Mouse (Mus musculus): ENCODE measurements at regions not wholly inside any gene's neighbourhood (a gene's known extent, or its start where the extent isn't known, plus 50 kb on each side); places are given as distances from the start of the nearest gene placed in this dataset.

DNA sequence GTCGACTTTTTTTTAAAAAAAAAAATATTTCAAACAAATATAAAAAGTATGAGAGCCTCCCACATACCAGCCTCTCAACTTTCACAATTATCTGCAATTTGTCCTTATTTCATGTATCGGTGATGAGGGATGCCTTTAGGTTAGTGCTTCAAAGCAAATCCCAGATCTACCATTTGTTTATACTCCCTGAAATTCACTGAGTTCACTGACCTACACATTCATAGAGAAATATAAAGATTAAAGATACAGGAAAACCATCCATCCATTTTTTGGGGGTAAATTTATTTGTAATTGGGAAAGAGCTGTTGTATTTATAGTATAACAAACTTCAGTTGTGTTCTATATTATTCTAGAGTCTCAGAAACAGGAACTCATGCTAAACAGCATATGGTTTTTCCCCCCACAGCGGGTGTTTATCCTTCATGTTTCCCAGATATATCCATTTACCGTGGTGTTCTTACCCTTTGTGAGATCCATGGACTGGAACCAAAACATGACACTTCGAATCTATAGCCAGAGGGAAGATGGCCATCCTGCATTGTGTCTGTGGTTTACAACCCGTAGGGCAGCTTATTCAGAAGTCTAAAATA is 120.1 kb upstream of the Cpsf6 start:
- dilution Hi-C loops (cut with MboI; ENCODE audit: extremely low pct_ligation_motif_present, extremely low pct_unique_long_range_greater_than_20kb, low sequenced_read_pairs) (no loop called here), in situ Hi-C loops (cut with MboI; ENCODE audit: low pct_ligation_motif_present, low pct_unique_long_range_greater_than_20kb, low sequenced_read_pairs) (no loop called here)
- no peak for TF ChIP-seq ELF1 (IDR thresholded peaks at IDR 0.05; ENCODE audit: low read depth, low read length)
- no peak for TF ChIP-seq SIN3A (IDR thresholded peaks at IDR 0.05; ENCODE audit: low read length)
- TF ChIP-seq KAT2A (IDR thresholded peaks at IDR 0.05; ENCODE audit: insufficient replicate concordance, low read length), result no peak
- no peak for TF ChIP-seq TBP (conservative IDR thresholded peaks at IDR 0.05; ENCODE audit: low read depth, low read length)
- no peak for TF ChIP-seq JUND (conservative IDR thresholded peaks at IDR 0.05; ENCODE audit: low read depth, low read length)
- TF ChIP-seq CHD1 (IDR thresholded peaks at IDR 0.05; ENCODE audit: low read depth, low read length), result no peak
- no peak for TF ChIP-seq JUN (IDR thresholded peaks at IDR 0.05; ENCODE audit: insufficient read depth, low read depth, low read length)
- no peak for TF ChIP-seq HCFC1 (IDR thresholded peaks at IDR 0.05; ENCODE audit: low read depth, low read length)
- no peak for TF ChIP-seq ZC3H11A (IDR thresholded peaks at IDR 0.05; ENCODE audit: low read depth, low read length)
- no peak for TF ChIP-seq TCF12 (IDR thresholded peaks at IDR 0.05; ENCODE audit: low read depth, low read length)
- no peak for TF ChIP-seq USF1 (IDR thresholded peaks at IDR 0.05; ENCODE audit: low read depth, low read length)
- TF ChIP-seq POLR2AphosphoS2 (IDR thresholded peaks at IDR 0.05; ENCODE audit: low read depth, low read length), result no peak
- TF ChIP-seq ZMIZ1 (IDR thresholded peaks at IDR 0.05; ENCODE audit: low read depth, low read length), result no peak
- Histone ChIP-seq H3K9ac (ENCODE audit: insufficient read depth, low read depth) (no peak overlapping the region), H3K36me3 (replicated peaks in 1 of 2; ENCODE audit: control insufficient read depth in 1 of 2, insufficient read depth in 1 of 2, low read length in 1 of 2) (no peaks in the 10 kb centered on the region), H3K9me3 (replicated peaks; ENCODE audit: low read length) (no peaks in the 10 kb centered on the region), H3K27me3 (replicated peaks) (no peaks in the 10 kb centered on the region), H3K4me2 (ENCODE audit: insufficient read depth, low read depth, poor library complexity, severe bottlenecking) (no peak overlapping the region), H3K79me2 (replicated peaks; ENCODE audit: control insufficient read depth, extremely low read depth, insufficient read depth, poor library complexity, severe bottlenecking) (no peaks in the 10 kb centered on the region), H3K4me1 (ENCODE audit: control insufficient read depth in 1 of 2, insufficient read depth in 2 of 2) (no peaks in the 10 kb centered on the region), H3K4me3 (replicated peaks in 1 of 3; ENCODE audit: low read depth in 2 of 3, low read length in 2 of 3, poor library complexity in 1 of 3) (no peak overlapping the region), H3K27ac (ENCODE audit: insufficient read depth, low read depth) (no peak overlapping the region)
- no peak for DNase-seq (ENCODE audit: extremely low read depth)

DNA sequence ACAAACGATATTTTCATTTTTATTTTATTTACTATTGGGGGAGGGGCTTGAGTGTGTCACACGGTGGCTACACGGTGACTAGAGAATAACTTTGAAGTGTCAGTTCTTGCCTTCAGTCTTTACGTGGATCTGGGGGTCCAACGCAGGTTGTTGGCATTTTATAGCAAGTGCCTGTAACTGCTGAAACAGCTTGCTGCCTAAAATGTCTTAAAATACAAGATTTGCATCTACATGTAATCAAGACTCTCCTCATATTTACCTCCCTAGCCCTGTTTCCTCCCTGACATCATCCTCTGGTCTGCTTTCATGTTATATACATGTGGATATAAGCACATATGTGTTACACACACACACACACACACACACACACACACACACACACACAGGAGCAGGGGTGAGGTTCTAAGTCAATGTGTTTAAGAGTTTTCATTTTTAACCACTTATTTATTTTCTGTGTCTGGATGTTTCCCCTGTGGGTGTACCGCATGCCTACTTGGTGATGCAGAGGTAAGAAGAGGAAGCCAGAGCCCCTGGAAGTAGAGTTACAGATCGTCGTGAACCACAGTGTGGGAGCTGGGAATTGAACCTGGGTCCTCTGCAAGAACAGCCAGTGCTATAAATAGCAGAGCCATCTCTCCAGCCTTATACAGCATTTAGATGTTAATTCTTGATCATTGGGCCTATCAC is 119.5 kb upstream of the Cpsf6 start:
- H3K36me3 ChIP-seq (replicated peaks in 1 of 2; ENCODE audit: control insufficient read depth in 1 of 2, insufficient read depth in 1 of 2, low read length in 1 of 2), result no peaks in the 10 kb centered on the region
- in situ Hi-C loops (cut with MboI; ENCODE audit: low pct_ligation_motif_present, low pct_unique_long_range_greater_than_20kb, low sequenced_read_pairs), result no loop called here
- H3K9me3 ChIP-seq (replicated peaks; ENCODE audit: low read length), result no peaks in the 10 kb centered on the region
- no peak overlapping the region for H3K9ac ChIP-seq (ENCODE audit: insufficient read depth, low read depth)
- TF ChIP-seq CHD1 (IDR thresholded peaks at IDR 0.05; ENCODE audit: low read depth, low read length), result no peak
- no peak for TF ChIP-seq NELFE (IDR thresholded peaks at IDR 0.05; ENCODE audit: low read depth, low read length)
- TF ChIP-seq ZKSCAN1 (IDR thresholded peaks at IDR 0.05; ENCODE audit: borderline replicate concordance, low read depth, low read length), result no peak
- TF ChIP-seq POLR2A (IDR thresholded peaks at IDR 0.05; ENCODE audit: low read depth, low read length), result no peak
- no peak for TF ChIP-seq CHD2 (IDR thresholded peaks at IDR 0.05; ENCODE audit: low read length)
- TF ChIP-seq MEF2A (IDR thresholded peaks at IDR 0.05; ENCODE audit: borderline replicate concordance, low read depth, low read length), result no peak
- TF ChIP-seq KAT2A (IDR thresholded peaks at IDR 0.05; ENCODE audit: insufficient replicate concordance, low read length), result no peak
- no peak for TF ChIP-seq USF1 (IDR thresholded peaks at IDR 0.05; ENCODE audit: low read depth, low read length)
- no peak for TF ChIP-seq ZC3H11A (IDR thresholded peaks at IDR 0.05; ENCODE audit: low read depth, low read length)
- no peak for TF ChIP-seq MAX (IDR thresholded peaks at IDR 0.05; ENCODE audit: low read length)
- no peak for TF ChIP-seq MAZ (IDR thresholded peaks at IDR 0.05; ENCODE audit: low read depth, low read length)
- TF ChIP-seq ETS1 (conservative IDR thresholded peaks at IDR 0.05; ENCODE audit: low read depth, low read length), result no peak
- H3K27ac ChIP-seq (ENCODE audit: insufficient read depth, low read depth), result no peak overlapping the region
- dilution Hi-C loops (cut with MboI; ENCODE audit: extremely low pct_ligation_motif_present, extremely low pct_unique_long_range_greater_than_20kb, low sequenced_read_pairs), result no loop called here
- peaks cover 0 to 3% of the 10 kb centered on the region in 2 experiments; a peak in 2 of 4 replicates for H3K4me1 ChIP-seq (ENCODE audit: control insufficient read depth in 1 of 2, insufficient read depth in 2 of 2)
- H3K4me2 ChIP-seq (ENCODE audit: insufficient read depth, low read depth, poor library complexity, severe bottlenecking), result no peak overlapping the region
- DNase-seq (ENCODE audit: extremely low read depth), result no peak
- H3K79me2 ChIP-seq (replicated peaks; ENCODE audit: control insufficient read depth, extremely low read depth, insufficient read depth, poor library complexity, severe bottlenecking), result no peaks in the 10 kb centered on the region
- H3K27me3 ChIP-seq (replicated peaks), result no peaks in the 10 kb centered on the region
- no peak overlapping the region for H3K4me3 ChIP-seq (replicated peaks in 1 of 3; ENCODE audit: low read depth in 2 of 3, low read length in 2 of 3, poor library complexity in 1 of 3)

Measured in CH12.LX (cell line).